Mouse (Mus musculus) heart, adult 2 months (tissue): Measurements from ENCODE around the gene Mcoln3.

Experiments used
- CTCF ChIP-seq: fragments of 200-600 bp; IDR thresholded peaks from 2 replicates; pipeline ENCODE4 v1.8.1; 2022; ENCODE audit warnings: antibody characterized with exemption, mild to moderate bottlenecking, moderate library complexity
- EP300 ChIP-seq: fragments of 200-500 bp; IDR thresholded peaks from 2 replicates; pipeline ENCODE4 v1.6.1; 2011; ENCODE audit warnings: low read depth, low read length, control low read depth; ENCODE audit not compliant: insufficient read depth
- POLR2A ChIP-seq: fragments of 200-500 bp; IDR thresholded peaks from 2 replicates; pipeline ENCODE4 v1.6.1; 2011; ENCODE audit warnings: mild to moderate bottlenecking, low read depth, low read length, control low read depth; ENCODE audit not compliant: insufficient read depth

DNA sequence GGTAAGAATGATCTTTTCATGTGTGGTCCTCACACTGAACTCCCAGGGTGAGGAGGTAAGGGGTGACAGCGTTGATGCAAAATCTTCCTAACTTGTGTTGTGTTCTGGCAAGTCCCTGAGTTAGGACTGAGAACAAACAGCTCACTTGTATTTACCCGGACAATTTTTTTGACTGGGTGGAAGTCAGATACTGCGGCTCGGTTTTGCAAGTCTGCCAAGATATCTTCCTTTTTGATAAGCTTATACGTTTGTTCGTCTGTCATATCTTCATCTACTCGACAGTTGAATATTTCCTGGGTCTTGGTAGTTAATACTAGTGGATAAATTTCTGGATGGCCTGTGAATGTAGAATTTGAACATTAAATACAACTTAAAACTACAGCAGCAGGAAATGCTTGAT lies 20.3 kb upstream of the Mcoln3 start:
- TF ChIP-seq POLR2A (no peak), CTCF (no peak), EP300 (no peak)
